Mouse (Mus musculus) embryonic fibroblast, embryonic 13.5 days (primary cell): ENCODE data around the gene Kcnn1.

Source experiments
- CTCF ChIP-seq: IDR thresholded peaks from 2 replicates; pipeline ENCODE4 v1.5.1; 2011; ENCODE audit warnings: mild to moderate bottlenecking, control low read depth, low read length, moderate library complexity, borderline replicate concordance; ENCODE audit not compliant: insufficient read depth
- POLR2A ChIP-seq: IDR thresholded peaks from 2 replicates; pipeline ENCODE4 v1.6.1; 2011; ENCODE audit warnings: low read depth, mild to moderate bottlenecking, control low read depth, low read length, moderate library complexity

- TF ChIP-seq POLR2A (no peak), CTCF (no peak)
Measured at GRCm38 (mm10) chr8:70894771-70895545, 31.9 kb upstream of the Kcnn1 start.
